Mouse (Mus musculus) intestine, embryonic 16.5 days (tissue): Measurements from ENCODE around the gene Rbm17. TPM values are rescaled to one million over a fixed set of nuclear protein-coding genes. Genes with fewer than 3 reads are reported as not detected.

ENCODE experiments used
- ATAC-seq: fragments of 200-750 bp; cut with Nextera tagmentation; 2 replicates; pipeline ENCODE4 v1.8.0; 2017; ENCODE audit warnings: moderate TSS enrichment, moderate library complexity
- H3K27ac ChIP-seq: fragments of 300-500 bp; sonication (generic); 2 replicates; pipeline ENCODE4 v1.5.1; 2014; ENCODE audit warnings: mild to moderate bottlenecking, low read length
- H3K27me3 ChIP-seq: fragments of 300-500 bp; sonication (generic); replicated peaks from 2 replicates; pipeline ENCODE4 v1.6.1; 2014; ENCODE audit warnings: low read length, control low read depth, mixed read lengths; ENCODE audit not compliant: control insufficient read depth, insufficient read depth
- H3K36me3 ChIP-seq: fragments of 300-500 bp; sonication (generic); 2 replicates; pipeline ENCODE4 v1.6.1; 2014; ENCODE audit warnings: low read length, control low read depth; ENCODE audit not compliant: control insufficient read depth, insufficient read depth
- H3K4me1 ChIP-seq: fragments of 300-500 bp; sonication (generic); 2 replicates; pipeline ENCODE4 v1.6.1; 2014; ENCODE audit warnings: low read length, control low read depth, mixed read lengths; ENCODE audit not compliant: control insufficient read depth, insufficient read depth
- H3K4me2 ChIP-seq: fragments of 300-500 bp; sonication (generic); 2 replicates; pipeline ENCODE4 v1.6.1; 2014; ENCODE audit warnings: low read depth, low read length, control low read depth
- H3K4me3 ChIP-seq: fragments of 300-500 bp; sonication (generic); 2 replicates; pipeline ENCODE4 v1.5.1; 2014; ENCODE audit warnings: mild to moderate bottlenecking, low read length
- H3K9ac ChIP-seq: fragments of 300-500 bp; sonication (generic); 2 replicates; pipeline ENCODE4 v1.6.1; 2014; ENCODE audit warnings: low read depth, low read length
- H3K9me3 ChIP-seq: fragments of 300-500 bp; sonication (generic); 2 replicates; pipeline ENCODE4 v1.6.1; 2016; ENCODE audit warnings: low read length, control low read depth; ENCODE audit not compliant: control insufficient read depth
- WGBS: fragments of 180-500 bp; shearing (Covaris S2); extraction: QIAGEN DNeasy Blood & Tissue Kit; methylation state at CpG from one replicate; pipeline ENCODE4 v1.1.7; 2014; 5-methylcytosine and 5-hydroxymethylcytosine counted together
- polyA plus RNA-seq: library from polyadenylated mRNA; unstranded; fragments of >200 nt; fragmentation: Nextera tagmentation; extraction: Ambion mirVana; gene quantifications from 2 replicates; pipeline ENCODE4 v1.2.1, GENCODE M21; 2015

Rbm17 gene
- 105 and 115 TPM in 2 replicates for polyA plus RNA-seq

DNA sequence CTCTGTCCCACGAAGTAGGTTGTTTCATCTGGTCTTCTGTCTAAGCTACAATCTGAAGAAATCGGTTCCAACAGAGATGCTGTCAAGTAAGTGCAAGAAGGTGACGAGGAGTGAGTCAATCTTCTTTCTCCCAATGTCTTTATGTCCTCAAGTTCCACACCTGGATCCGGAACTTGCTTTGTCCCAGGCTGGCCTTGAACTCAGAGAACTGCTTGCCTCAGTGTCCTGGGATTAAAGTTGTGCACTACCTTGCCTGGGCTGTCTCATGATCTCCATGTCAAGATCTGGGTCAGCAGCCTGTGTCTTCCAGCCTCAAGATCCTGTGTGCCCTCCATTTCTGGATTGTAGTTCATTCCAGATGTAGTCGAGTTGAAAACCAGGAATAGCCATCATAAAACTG, at the start of gene Rbm17:
Rbm17 (minus strand) TSS at position 101 of the 400 bp plus-strand sequence.
- peak within 1 kb of the TSS; percentile 90 for H3K4me3 ChIP-seq
- H3K4me1 ChIP-seq = peaks cover 8% of the 10 kb centered on the region
- no peaks in the 10 kb centered on the region for H3K9me3 ChIP-seq
- H3K36me3 ChIP-seq = no peaks in the 10 kb centered on the region
- WGBS = 82% methylated on average over 5 of the region's 5 CpGs
- peak within 1 kb of the TSS; percentile 97 for H3K9ac ChIP-seq
- peak within 1 kb of the TSS; percentile 47 for H3K27ac ChIP-seq
- ATAC-seq = no peak
- no peaks in the 10 kb centered on the region for H3K27me3 ChIP-seq
- peak within 1 kb of the TSS; percentile 81 for H3K4me2 ChIP-seq

DNA sequence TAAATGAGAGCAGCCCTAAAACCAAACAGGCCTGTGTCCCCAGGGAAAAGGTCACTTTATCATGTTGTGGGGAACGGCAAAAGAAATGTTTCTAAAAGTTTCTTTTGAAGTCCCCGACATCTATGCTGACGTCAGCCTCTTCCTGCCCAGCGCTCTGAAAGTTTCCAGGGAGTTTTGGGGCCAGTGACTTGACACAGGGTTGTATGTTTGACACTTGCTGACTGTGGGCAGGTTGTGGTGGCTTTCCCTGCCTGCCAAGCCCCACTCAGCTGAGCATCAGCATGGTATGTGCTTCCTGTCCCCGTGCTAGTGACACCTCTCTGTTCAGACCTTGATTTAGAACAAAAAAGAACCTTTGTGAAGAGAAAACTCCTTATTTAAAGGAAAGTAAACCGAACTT, 49.4 kb upstream of the Rbm17 start:
- no peaks in the 10 kb centered on the region for H3K4me1 ChIP-seq
- H3K27ac ChIP-seq = no peak overlapping the region
- ATAC-seq = no peak
- H3K4me3 ChIP-seq = no peak overlapping the region
- WGBS = 50% methylated on average over 6 of the region's 6 CpGs
- H3K9me3 ChIP-seq = no peaks in the 10 kb centered on the region
- H3K4me2 ChIP-seq = no peak overlapping the region
- H3K9ac ChIP-seq = no peak overlapping the region
- H3K27me3 ChIP-seq = no peaks in the 10 kb centered on the region
- H3K36me3 ChIP-seq = no peaks in the 10 kb centered on the region

DNA sequence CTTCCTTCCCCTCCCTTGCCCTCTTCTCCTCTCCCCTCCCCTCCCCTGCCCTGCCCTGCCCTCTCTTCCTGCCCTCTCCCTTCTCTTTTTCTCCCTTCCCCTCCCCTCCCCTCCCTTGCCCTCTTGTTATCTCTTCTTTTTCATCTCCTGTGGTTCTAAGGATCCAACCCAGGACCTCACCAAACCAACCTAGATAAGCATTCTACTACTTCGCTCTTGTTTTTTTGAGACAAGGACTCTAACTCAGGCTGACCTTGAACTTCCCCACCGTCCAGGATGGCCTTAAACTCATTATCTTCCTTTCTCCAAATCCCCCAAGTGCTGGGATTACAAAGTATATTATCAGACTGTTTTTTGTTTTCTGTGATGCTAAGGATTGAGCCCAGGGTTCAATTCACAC, 48.8 kb upstream of the Rbm17 start:
- Histone ChIP-seq H3K9me3 (no peaks in the 10 kb centered on the region), H3K4me2 (no peak overlapping the region), H3K4me3 (no peak overlapping the region), H3K27me3 (no peaks in the 10 kb centered on the region), H3K4me1 (no peaks in the 10 kb centered on the region), H3K36me3 (no peaks in the 10 kb centered on the region), H3K9ac (no peak overlapping the region), H3K27ac (no peak overlapping the region)
- ATAC-seq = no peak
- WGBS = 67% methylated on average over 2 of the region's 2 CpGs

DNA sequence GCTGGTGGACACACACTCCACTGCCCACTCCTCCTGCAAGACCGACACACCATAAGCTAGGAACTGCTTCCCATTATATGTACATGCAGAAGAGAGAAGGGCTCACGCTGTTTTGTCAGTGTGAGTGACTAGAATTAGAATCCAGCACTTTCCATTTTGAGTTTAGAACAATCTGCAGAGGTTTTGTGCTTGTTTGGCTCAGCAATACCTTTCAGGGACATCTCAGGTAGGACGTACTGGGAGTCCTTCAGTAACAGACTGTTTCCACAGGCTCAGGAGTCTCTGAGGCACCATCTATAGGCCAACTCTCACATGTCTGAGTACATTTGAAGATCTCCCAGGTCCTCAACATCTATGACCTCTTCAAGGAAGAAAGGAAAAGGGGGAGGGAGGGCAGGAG, 48.2 kb upstream of the Rbm17 start:
- WGBS = 92% methylated on average over 3 of the region's 3 CpGs
- H3K4me1 ChIP-seq = no peaks in the 10 kb centered on the region

DNA sequence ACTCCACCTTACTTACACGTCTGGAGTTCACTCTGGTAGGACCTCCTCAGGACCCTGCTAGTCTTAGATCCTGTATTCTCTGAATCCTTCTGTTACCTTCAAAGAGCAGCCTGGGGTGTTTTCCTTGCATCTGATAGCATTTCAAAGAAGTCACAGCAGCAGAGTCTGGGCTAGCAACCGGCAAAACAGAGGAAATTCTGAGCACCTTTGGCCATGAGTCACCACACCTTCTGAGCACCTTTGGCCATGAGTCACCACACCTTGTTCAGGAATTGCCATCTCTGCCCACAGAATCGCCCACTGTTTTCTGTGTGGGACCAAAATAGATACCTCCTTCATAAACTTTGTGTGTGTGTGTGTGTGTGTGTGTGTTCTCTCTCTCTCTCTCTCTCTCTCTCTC, 47.5 kb upstream of the Rbm17 start:
- Histone ChIP-seq H3K4me2 (no peak overlapping the region), H3K4me1 (no peaks in the 10 kb centered on the region), H3K27ac (no peak overlapping the region), H3K36me3 (no peaks in the 10 kb centered on the region), H3K9ac (no peak overlapping the region), H3K9me3 (no peaks in the 10 kb centered on the region), H3K4me3 (no peak overlapping the region), H3K27me3 (no peaks in the 10 kb centered on the region)
- 40% methylated on average over 3 of the region's 3 CpGs for WGBS
- peak; percentile 87 for ATAC-seq

More for the DNA sequence above, 48.2 kb upstream of the Rbm17 start:
- Histone ChIP-seq H3K27me3 (no peaks in the 10 kb centered on the region), H3K4me2 (no peak overlapping the region), H3K9ac (no peak overlapping the region), H3K4me3 (no peak overlapping the region), H3K9me3 (no peaks in the 10 kb centered on the region), H3K27ac (no peak overlapping the region), H3K36me3 (no peaks in the 10 kb centered on the region)
- no peak for ATAC-seq

DNA sequence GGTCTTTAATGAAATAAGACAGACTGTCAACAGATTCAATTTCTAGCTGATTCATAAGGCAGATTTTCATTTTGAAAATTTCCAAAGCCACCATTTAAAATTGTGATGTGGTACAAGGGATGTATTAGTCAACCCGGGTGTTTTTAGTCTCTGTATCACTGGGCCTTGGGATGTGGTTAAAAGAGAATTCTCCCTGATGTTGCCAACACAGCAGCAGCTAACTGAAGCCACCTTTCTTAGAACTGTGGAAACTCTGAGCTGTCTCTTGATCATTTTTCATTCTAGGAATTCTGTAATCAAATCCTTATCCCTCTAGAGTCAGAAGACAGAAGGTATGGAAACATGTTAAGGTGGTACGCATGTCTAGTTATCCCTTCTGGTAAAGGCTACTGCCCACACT, 41.3 kb upstream of the Rbm17 start:
- H3K4me1 ChIP-seq = no peaks in the 10 kb centered on the region
- no peaks in the 10 kb centered on the region for H3K27me3 ChIP-seq
- H3K9me3 ChIP-seq = no peaks in the 10 kb centered on the region
- no peak overlapping the region for H3K9ac ChIP-seq
- no peak overlapping the region for H3K27ac ChIP-seq
- H3K4me3 ChIP-seq = no peak overlapping the region
- H3K36me3 ChIP-seq = no peaks in the 10 kb centered on the region
- ATAC-seq = no peak
- 91% methylated on average over 2 of the region's 2 CpGs for WGBS
- no peak overlapping the region for H3K4me2 ChIP-seq

DNA sequence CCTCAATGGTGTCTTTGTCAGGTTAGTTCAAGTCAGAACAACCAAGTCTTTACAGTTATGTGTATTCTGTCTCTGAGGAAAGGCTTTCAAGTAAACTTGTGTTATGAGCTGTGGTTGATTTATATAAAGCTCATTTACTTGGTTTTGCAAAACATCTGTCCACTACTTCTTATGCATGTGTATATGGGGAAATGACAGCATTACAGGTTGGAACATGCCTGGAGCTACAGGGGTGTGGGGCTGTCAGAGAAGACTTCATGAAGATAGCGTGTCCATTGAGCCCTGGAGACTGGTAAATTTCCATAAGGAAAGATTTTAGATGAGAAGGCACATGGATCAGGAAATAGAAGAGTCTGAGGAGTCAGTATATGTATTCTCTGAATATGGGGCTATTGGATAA, 40.1 kb upstream of the Rbm17 start:
- no peaks in the 10 kb centered on the region for H3K4me1 ChIP-seq
- H3K4me2 ChIP-seq = no peak overlapping the region
- 97% methylated on average over 1 of the region's 1 CpGs for WGBS
- no peaks in the 10 kb centered on the region for H3K27me3 ChIP-seq
- no peaks in the 10 kb centered on the region for H3K9me3 ChIP-seq
- H3K9ac ChIP-seq = no peak overlapping the region
- no peak overlapping the region for H3K4me3 ChIP-seq
- no peak for ATAC-seq
- no peaks in the 10 kb centered on the region for H3K36me3 ChIP-seq
- no peak overlapping the region for H3K27ac ChIP-seq

DNA sequence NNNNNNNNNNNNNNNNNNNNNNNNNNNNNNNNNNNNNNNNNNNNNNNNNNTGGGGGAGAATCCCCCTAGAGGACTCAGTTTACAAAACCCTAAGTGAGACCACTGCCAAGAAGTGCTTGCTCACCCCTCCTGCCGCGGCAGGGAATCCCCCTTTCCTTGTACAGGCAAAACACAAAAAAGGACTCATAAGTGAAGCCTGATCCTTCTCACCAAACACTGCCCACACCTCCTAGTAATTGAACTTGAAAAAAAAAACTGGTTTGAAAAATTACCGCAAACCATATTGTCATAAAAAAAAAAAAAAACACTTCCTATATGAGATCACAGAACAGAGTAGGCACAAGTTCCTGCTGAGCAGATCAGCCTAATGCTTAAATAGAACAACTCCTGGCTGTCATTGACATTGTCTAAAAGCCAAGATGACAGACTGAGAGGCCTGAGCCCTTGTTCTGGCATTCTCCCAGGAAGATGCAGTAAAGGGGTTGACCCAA, 38.5 kb upstream of the Rbm17 start, which contains the start of gene Il2ra:
Il2ra (plus strand) TSS at position 357 of the 491 bp plus-strand sequence.
- Histone ChIP-seq H3K27ac (no peak within 1 kb of the TSS), H3K4me3 (no peak within 1 kb of the TSS), H3K4me2 (no peak within 1 kb of the TSS), H3K9ac (no peak within 1 kb of the TSS), H3K27me3 (no peaks in the 10 kb centered on the region), H3K4me1 (no peaks in the 10 kb centered on the region), H3K9me3 (no peaks in the 10 kb centered on the region), H3K36me3 (no peaks in the 10 kb centered on the region)
- ATAC-seq = no peak
- 89% methylated on average over 3 of the region's 3 CpGs for WGBS

DNA sequence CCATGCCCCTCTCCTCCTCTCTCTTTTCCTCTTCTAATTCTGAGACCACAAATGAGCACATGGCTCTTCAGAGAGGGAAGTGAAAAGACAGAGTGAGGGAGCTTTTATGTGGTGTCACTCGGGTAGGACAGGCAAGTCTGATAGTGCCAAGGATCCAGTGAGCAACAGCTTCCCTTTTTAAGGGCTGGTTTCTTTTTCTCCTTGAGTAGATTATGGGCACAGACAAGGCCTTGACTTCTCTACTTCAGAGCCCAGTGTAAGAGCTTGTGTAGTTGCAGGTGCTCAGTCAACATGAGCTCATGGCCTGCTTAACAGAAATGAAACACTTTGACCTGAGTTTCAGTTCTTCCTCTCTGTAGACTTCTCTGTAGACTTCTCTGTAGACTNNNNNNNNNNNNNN, 33.2 kb upstream of the Rbm17 start:
- H3K4me3 ChIP-seq = no peak overlapping the region
- no peak overlapping the region for H3K4me2 ChIP-seq
- no peak overlapping the region for H3K27ac ChIP-seq
- H3K36me3 ChIP-seq = no peaks in the 10 kb centered on the region
- 66% methylated on average over 1 of the region's 1 CpGs for WGBS
- no peak overlapping the region for H3K9ac ChIP-seq
- H3K4me1 ChIP-seq = no peaks in the 10 kb centered on the region
- ATAC-seq = no peak
- no peaks in the 10 kb centered on the region for H3K9me3 ChIP-seq
- H3K27me3 ChIP-seq = no peaks in the 10 kb centered on the region

DNA sequence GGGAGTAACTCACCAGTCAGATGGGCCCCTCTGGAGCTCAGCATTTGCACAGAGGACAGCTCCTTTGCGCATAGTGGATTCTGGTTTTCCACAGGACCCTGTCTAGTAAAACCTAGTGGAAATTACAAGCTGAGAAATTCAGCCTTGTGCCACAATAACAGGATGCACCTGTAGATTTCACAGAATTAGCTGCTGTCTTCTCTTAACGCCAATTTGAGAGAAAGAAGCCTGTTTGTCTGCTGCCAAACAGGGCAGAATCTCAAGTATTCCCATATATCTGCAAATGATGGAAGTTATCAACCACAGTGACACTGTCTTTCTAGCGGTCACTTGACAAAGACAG, 32.2 kb upstream of the Rbm17 start:
- Histone ChIP-seq H3K4me3 (no peak overlapping the region), H3K4me2 (no peak overlapping the region), H3K9me3 (no peaks in the 10 kb centered on the region), H3K9ac (no peak overlapping the region), H3K27ac (no peak overlapping the region), H3K27me3 (no peaks in the 10 kb centered on the region), H3K36me3 (no peaks in the 10 kb centered on the region), H3K4me1 (no peaks in the 10 kb centered on the region)
- 75% methylated on average over 3 of the region's 3 CpGs for WGBS
- ATAC-seq = no peak
